ENCODE assay signal across 8 mouse cellular contexts in the genomic region with DNA sequence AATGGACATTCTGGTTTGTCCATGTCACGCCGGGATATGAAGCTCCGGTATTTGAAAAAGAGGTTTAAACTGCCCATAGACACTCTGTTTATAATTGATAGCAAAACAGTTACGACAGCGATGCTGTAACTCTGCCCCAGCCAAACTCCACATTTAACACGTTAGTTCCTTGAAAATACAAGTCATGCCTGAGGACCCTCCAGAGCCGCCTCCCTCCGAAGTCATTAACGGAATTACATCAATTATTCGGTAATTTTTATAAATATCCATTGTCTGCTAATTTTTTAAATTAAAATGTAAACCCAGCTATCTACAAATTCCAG. TPM values are rescaled to one million over a fixed set of nuclear protein-coding genes. Genes with fewer than 3 reads are reported as not detected.
A peak's percentile ranks its signal among the peaks of the same experiment; 100 is the strongest.
DNase-seq lines count a peak whose midpoint lies in the region; ATAC-seq and TF ChIP-seq lines count a peak whose summit lies in the region.

No protein-coding gene starts in this region.

- under 1% methylated on average over 10 of the region's 10 CpGs for WGBS in lung, embryonic 14.5 days
- WGBS in heart, embryonic 16.5 days, result 0% methylated on average over 10 of the region's 10 CpGs
- under 1% methylated on average over 10 of the region's 10 CpGs for WGBS in limb, embryonic 12.5 days

- H3K27me3 ChIP-seq in lung, embryonic 14.5 days (ENCODE audit: insufficient read depth, low read length), result no peaks in the 10 kb centered on the region
- no peaks in the 10 kb centered on the region for H3K27me3 ChIP-seq in heart, embryonic 16.5 days (ENCODE audit: control insufficient read depth, insufficient read depth, low read length)
- 0 out of 2 replicates have a peak, but pooled peaks cover 2% of the 10 kb centered on the region for H3K27me3 ChIP-seq in limb, embryonic 12.5 days

- peak overlapping the region; percentile 80 for H3K9ac ChIP-seq in lung, embryonic 14.5 days
- peak overlapping the region; percentile 96 for H3K9ac ChIP-seq in heart, embryonic 16.5 days (ENCODE audit: low read length)
- H3K9ac ChIP-seq in limb, embryonic 12.5 days (replicated peaks), result no peak overlapping the region; the same call in 1 of the 2 replicates

- peak; percentile 76 for DNase-seq in lung, embryonic 14.5 days
- DNase-seq in lung, postnatal 25 days (ENCODE audit: low spot score), result no peak
- DNase-seq in embryo, embryonic 10 days (ENCODE audit: low spot score), result peak; percentile 54
- peak; percentile 45 for DNase-seq in neural tube, embryonic 10.5 days (ENCODE audit: extremely low spot score, low spot score)
- no peak for DNase-seq in right cerebral cortex, postnatal 25 days

- H3K4me2 ChIP-seq in lung, embryonic 14.5 days, result peak overlapping the region; percentile 84
- H3K4me2 ChIP-seq in heart, embryonic 16.5 days (ENCODE audit: low read depth, low read length), result peak overlapping the region; percentile 84
- peak overlapping the region; percentile 65 for H3K4me2 ChIP-seq in limb, embryonic 12.5 days

- H3K4me1 ChIP-seq in lung, embryonic 14.5 days (ENCODE audit: insufficient read depth), result peaks cover 10% of the 10 kb centered on the region
- H3K4me1 ChIP-seq in heart, embryonic 16.5 days (ENCODE audit: control insufficient read depth, insufficient read depth, low read length), result peaks cover 39% of the 10 kb centered on the region
- peaks cover 32% of the 10 kb centered on the region for H3K4me1 ChIP-seq in limb, embryonic 12.5 days (replicated peaks)

- peak overlapping the region; percentile 83 for H3K4me3 ChIP-seq in lung, embryonic 14.5 days (ENCODE audit: low read depth, low read length)
- peak overlapping the region; percentile 90 for H3K4me3 ChIP-seq in heart, embryonic 16.5 days (ENCODE audit: low read length)
- peak overlapping the region; percentile 78 for H3K4me3 ChIP-seq in limb, embryonic 12.5 days (replicated peaks)

- H3K27ac ChIP-seq in lung, embryonic 14.5 days (ENCODE audit: low read depth), result peak overlapping the region; percentile 86
- H3K27ac ChIP-seq in heart, embryonic 16.5 days (ENCODE audit: low read length), result peak overlapping the region; percentile 89
- peak overlapping the region; percentile 41; the same call in 1 of the 2 replicates for H3K27ac ChIP-seq in limb, embryonic 12.5 days

- H3K36me3 ChIP-seq in lung, embryonic 14.5 days (ENCODE audit: insufficient read depth), result no peaks in the 10 kb centered on the region
- no peaks in the 10 kb centered on the region for H3K36me3 ChIP-seq in heart, embryonic 16.5 days (ENCODE audit: control insufficient read depth, insufficient read depth)
- H3K36me3 ChIP-seq in limb, embryonic 12.5 days, result no peaks in the 10 kb centered on the region

- H3K9me3 ChIP-seq in lung, embryonic 14.5 days (ENCODE audit: low read depth, low read length), result no peaks in the 10 kb centered on the region
- H3K9me3 ChIP-seq in heart, embryonic 16.5 days (replicated peaks; ENCODE audit: control insufficient read depth, low read length), result no peaks in the 10 kb centered on the region
- H3K9me3 ChIP-seq in limb, embryonic 12.5 days, result no peaks in the 10 kb centered on the region

- ATAC-seq in lung, embryonic 14.5 days (ENCODE audit: insufficient read depth), result peak; percentile 33; the same call in 1 of the 2 replicates
- ATAC-seq in heart, embryonic 16.5 days (replicated peaks; ENCODE audit: extremely low read depth, insufficient read depth, low FRiP score), result no peak
- ATAC-seq in limb, embryonic 12.5 days (ENCODE audit: insufficient number of reproducible peaks, insufficient read depth, low FRiP score, low TSS enrichment, low read depth), result no peak
- no peak for ATAC-seq in monocyte, adult 5-6 weeks (replicated peaks; ENCODE audit: insufficient number of reproducible peaks, low FRiP score, low TSS enrichment, poor library complexity, severe bottlenecking)

- no peak for TF ChIP-seq CTCF in lung, embryonic 14.5 days (IDR thresholded peaks at IDR 0.05; ENCODE audit: low read depth)

RNA-seq across cellular contexts. Expression of a gene that starts 0.6 kb away (rescaled TPM):
- 69.1 and 72.5 TPM in 2 replicates for polyA plus RNA-seq in lung, embryonic 14.5 days (2014; fragmentation: Nextera tagmentation; extraction: Ambion mirVana)
- 52.1 and 57.2 TPM in 2 replicates for polyA plus RNA-seq in heart, embryonic 16.5 days (2015; fragmentation: Nextera tagmentation; extraction: Ambion mirVana)
- 110 and 115 TPM in 2 replicates for polyA plus RNA-seq in limb, embryonic 12.5 days (2016; fragmentation: Nextera tagmentation; extraction: Ambion mirVana)
- 96.6 to 128 TPM (median 99.8 TPM) in 3 replicates for total RNA-seq in monocyte, adult 5-6 weeks (2017)

Comparison
In these comparisons a context has a peak if more than half of its experiments do, and no peak if none do; other contexts are left out.
1. DNase-seq: peak in lung, embryonic 14.5 days (single experiment), embryo, embryonic 10 days (single experiment) and neural tube, embryonic 10.5 days (single experiment); none in lung, postnatal 25 days (single experiment) and right cerebral cortex, postnatal 25 days (single experiment).
2. Peak in every context shown above with its lines, with median percentiles within 50 percentile points of each other: H3K27ac ChIP-seq, H3K4me2 ChIP-seq and H3K4me3 ChIP-seq.